Mouse (Mus musculus): ENCODE measurements around the gene Ptprg. TPM values are rescaled to one million over a fixed set of nuclear protein-coding genes. Genes with fewer than 3 reads are reported as not detected.
A peak's percentile ranks its signal among the peaks of the same experiment; 100 is the strongest.

The Ptprg gene
- polyA plus RNA-seq, 1 experiment from 2014 or later: 47.5 TPM

DNA sequence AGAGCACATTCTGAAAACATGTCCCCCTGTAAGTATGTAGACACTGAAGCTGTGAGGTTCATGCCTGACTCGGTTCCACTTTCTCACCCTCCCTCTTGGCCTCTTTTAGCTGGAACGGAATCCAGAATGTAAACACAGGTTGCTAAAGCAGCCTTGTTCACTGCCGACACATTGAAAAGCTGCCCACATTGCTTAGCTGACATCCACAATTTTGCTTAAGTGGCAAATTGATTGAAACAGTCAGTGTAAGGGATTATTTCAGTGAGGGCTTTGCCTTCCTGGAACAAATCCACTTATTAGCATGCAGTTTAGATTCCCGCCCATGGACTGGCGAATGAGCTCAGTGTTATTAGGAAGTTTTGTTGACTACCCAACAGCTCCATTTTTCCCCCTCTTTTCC is 532.8 kb downstream of the Ptprg start:
- peak overlapping the region; percentile 26; the same call in 1 of the 2 replicates for H3K27ac ChIP-seq
- WGBS: 60% methylated on average over 5 of the region's 5 CpGs
- peaks cover 25% of the 10 kb centered on the region for H3K4me1 ChIP-seq (replicated peaks)
- no peak overlapping the region for H3K9ac ChIP-seq
- H3K4me2 ChIP-seq: no peak overlapping the region
- H3K27me3 ChIP-seq: no peaks in the 10 kb centered on the region
- ATAC-seq (ENCODE audit: low FRiP score): no peak
- H3K9me3 ChIP-seq: no peaks in the 10 kb centered on the region
- H3K4me3 ChIP-seq: no peak overlapping the region
- H3K36me3 ChIP-seq: no peaks in the 10 kb centered on the region

DNA sequence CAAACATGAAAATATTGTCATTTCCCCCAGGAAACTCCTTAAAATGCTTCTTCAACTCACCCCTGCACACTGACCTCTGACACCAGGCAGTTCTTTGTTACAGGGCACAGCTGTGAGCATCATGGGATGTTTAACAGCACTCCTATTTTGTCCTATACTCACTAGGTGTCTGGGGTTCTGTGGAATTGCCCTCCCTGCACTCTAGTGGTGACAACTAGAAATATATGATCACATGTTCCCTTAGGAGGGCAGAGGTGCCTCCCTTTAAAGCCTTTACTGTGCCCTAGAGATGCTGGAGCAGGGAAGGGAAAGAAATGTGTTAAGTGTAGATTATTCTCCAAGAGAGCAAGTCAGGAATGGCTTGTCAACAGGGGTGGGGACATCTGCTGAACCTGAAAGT is 536.6 kb downstream of the Ptprg start:
- Histone ChIP-seq H3K4me3 (no peak overlapping the region), H3K27me3 (no peaks in the 10 kb centered on the region), H3K4me2 (no peak overlapping the region), H3K27ac (no peak overlapping the region), H3K9ac (no peak overlapping the region), H3K36me3 (no peaks in the 10 kb centered on the region), H3K4me1 (replicated peaks) (peaks cover 11% of the 10 kb centered on the region; the same call in 1 of the 2 replicates), H3K9me3 (no peaks in the 10 kb centered on the region)
- no peak for ATAC-seq (ENCODE audit: low FRiP score)

DNA sequence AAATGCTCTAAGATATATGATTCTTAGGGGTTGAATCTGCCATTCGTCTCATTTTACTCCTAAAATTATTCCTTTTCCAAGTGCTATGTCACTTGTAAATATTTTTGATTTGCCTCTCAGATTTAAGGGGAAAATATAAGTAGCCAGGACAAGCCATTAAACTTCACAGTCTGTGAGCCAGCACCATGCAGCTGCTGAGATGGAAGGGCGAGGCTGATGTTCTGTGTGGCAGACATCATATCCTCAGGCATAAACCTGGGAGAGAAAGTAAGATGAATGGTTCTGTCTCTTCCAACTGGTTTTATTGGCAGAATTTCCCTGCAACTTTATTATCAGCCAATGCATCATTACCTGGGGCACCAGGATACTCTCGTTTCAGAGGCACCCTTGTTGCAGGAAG is 538.4 kb downstream of the Ptprg start:
- no peaks in the 10 kb centered on the region for H3K9me3 ChIP-seq
- no peak for ATAC-seq (ENCODE audit: low FRiP score)
- no peak overlapping the region for H3K27ac ChIP-seq
- no peaks in the 10 kb centered on the region for H3K4me1 ChIP-seq (replicated peaks)
- H3K9ac ChIP-seq: no peak overlapping the region
- 76% methylated on average over 3 of the region's 3 CpGs for WGBS
- no peak overlapping the region for H3K4me3 ChIP-seq
- no peaks in the 10 kb centered on the region for H3K36me3 ChIP-seq
- no peak overlapping the region for H3K4me2 ChIP-seq
- H3K27me3 ChIP-seq: no peaks in the 10 kb centered on the region

- no peaks in the 10 kb centered on the region; the same call in 1 of the 2 replicates for H3K4me1 ChIP-seq (replicated peaks)
- no peak for ATAC-seq (ENCODE audit: low FRiP score)
- 84% methylated on average over 12 of the region's 12 CpGs for WGBS
Observed at GRCm38 (mm10) chr14:12099390-12100333, 546.3 kb downstream of the Ptprg start.

DNA sequence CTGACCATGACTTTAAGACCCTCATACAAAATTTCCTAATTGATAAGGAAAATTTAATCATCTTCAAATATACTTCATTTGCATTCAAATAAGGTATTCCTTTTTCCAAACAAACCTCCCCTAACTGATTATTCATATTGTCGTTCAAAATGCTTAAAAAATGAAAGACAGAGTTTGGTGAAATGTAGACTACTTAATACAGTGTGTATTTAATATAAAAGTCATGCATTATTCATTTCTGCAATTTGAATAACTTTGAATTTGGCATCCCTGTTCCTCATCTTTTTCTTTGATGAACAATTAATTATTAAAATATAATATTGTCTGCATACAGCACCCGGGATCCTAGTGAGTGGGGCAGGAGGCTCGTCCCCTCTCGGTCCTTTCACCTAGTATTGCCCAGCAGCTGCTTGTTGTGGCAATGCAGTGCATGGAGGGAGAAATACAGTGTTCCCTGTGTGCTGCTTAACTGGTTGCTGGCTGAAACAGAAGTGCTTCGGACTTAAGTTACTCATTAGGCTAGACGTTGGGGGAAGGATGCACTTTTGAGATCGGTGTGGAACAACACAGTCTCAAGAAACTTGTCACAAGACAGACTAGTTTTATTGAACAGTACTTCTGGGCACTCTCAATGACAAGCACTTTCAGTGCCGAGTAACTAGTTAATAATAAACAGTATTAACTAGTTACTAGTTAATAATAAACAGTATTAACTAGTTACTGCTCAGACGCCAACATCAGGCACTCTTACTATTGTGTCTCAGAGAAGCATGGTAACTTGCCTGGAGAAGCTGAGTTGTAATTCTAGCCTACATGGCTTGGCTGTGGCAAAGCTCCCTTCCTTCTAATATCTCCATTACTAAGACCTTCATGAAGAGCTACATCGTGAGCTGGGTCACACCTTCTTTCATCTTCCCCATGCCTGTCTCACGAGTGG is 549.3 kb downstream of the Ptprg start:
- no peaks in the 10 kb centered on the region; the same call in 1 of the 2 replicates for H3K4me1 ChIP-seq (replicated peaks)
- H3K9me3 ChIP-seq: no peaks in the 10 kb centered on the region
- no peak overlapping the region for H3K4me3 ChIP-seq
- ATAC-seq (ENCODE audit: low FRiP score): no peak
- no peak overlapping the region for H3K27ac ChIP-seq
- no peak overlapping the region for H3K4me2 ChIP-seq
- H3K36me3 ChIP-seq: no peaks in the 10 kb centered on the region
- H3K27me3 ChIP-seq: no peaks in the 10 kb centered on the region
- 73% methylated on average over 11 of the region's 11 CpGs for WGBS
- no peak overlapping the region for H3K9ac ChIP-seq

More at GRCm38 (mm10) chr14:12099390-12100333, 546.3 kb downstream of the Ptprg start:
- Histone ChIP-seq H3K9ac (no peak overlapping the region), H3K4me3 (no peak overlapping the region), H3K9me3 (no peaks in the 10 kb centered on the region), H3K27ac (no peak overlapping the region), H3K36me3 (no peaks in the 10 kb centered on the region), H3K27me3 (no peaks in the 10 kb centered on the region), H3K4me2 (no peak overlapping the region)

- 87% methylated on average over 12 of the region's 12 CpGs for WGBS
- no peak for ATAC-seq (ENCODE audit: low FRiP score)
- Histone ChIP-seq H3K4me2 (no peak overlapping the region), H3K4me1 (replicated peaks) (no peaks in the 10 kb centered on the region; the same call in 1 of the 2 replicates), H3K36me3 (no peaks in the 10 kb centered on the region), H3K27ac (no peak overlapping the region), H3K4me3 (no peak overlapping the region), H3K9me3 (no peaks in the 10 kb centered on the region), H3K9ac (no peak overlapping the region), H3K27me3 (no peaks in the 10 kb centered on the region)
Observed at GRCm38 (mm10) chr14:12104297-12105155, 551.2 kb downstream of the Ptprg start.

GRCm38 (mm10) chr14:12105156-12105430 is 551.8 kb downstream of the Ptprg start:
- H3K4me1 ChIP-seq (replicated peaks): no peaks in the 10 kb centered on the region; the same call in 1 of the 2 replicates
- no peaks in the 10 kb centered on the region for H3K36me3 ChIP-seq
- ATAC-seq (ENCODE audit: low FRiP score): no peak
- whole genome bisulfite sequencing: 82% methylated on average over 2 of the region's 2 CpGs
- no peaks in the 10 kb centered on the region for H3K9me3 ChIP-seq
- H3K4me2 ChIP-seq: no peak overlapping the region
- H3K27me3 ChIP-seq: no peaks in the 10 kb centered on the region
- no peak overlapping the region for H3K9ac ChIP-seq
- H3K27ac ChIP-seq: no peak overlapping the region
- H3K4me3 ChIP-seq: no peak overlapping the region

GRCm38 (mm10) chr14:12105593-12105992 is 552.3 kb downstream of the Ptprg start:
- Histone ChIP-seq H3K36me3 (no peaks in the 10 kb centered on the region), H3K9me3 (no peaks in the 10 kb centered on the region), H3K27me3 (no peaks in the 10 kb centered on the region), H3K4me3 (no peak overlapping the region), H3K4me1 (replicated peaks) (no peaks in the 10 kb centered on the region; the same call in 1 of the 2 replicates), H3K27ac (no peak overlapping the region), H3K9ac (no peak overlapping the region), H3K4me2 (no peak overlapping the region)
- no peak for ATAC-seq (ENCODE audit: low FRiP score)
- WGBS: 97% methylated on average over 3 of the region's 3 CpGs

- no peaks in the 10 kb centered on the region for H3K4me1 ChIP-seq (replicated peaks)
- 67% methylated on average over 7 of the region's 7 CpGs for WGBS
- no peaks in the 10 kb centered on the region for H3K36me3 ChIP-seq
- ATAC-seq (ENCODE audit: low FRiP score): no peak
- H3K4me2 ChIP-seq: no peak overlapping the region
- H3K4me3 ChIP-seq: no peak overlapping the region
- no peak overlapping the region for H3K27ac ChIP-seq
- no peaks in the 10 kb centered on the region for H3K9me3 ChIP-seq
- no peaks in the 10 kb centered on the region for H3K27me3 ChIP-seq
- no peak overlapping the region for H3K9ac ChIP-seq
Observed at GRCm38 (mm10) chr14:12107459-12107858, 554.1 kb downstream of the Ptprg start.

- Histone ChIP-seq H3K9me3 (no peaks in the 10 kb centered on the region), H3K36me3 (no peaks in the 10 kb centered on the region), H3K4me1 (replicated peaks) (0 out of 2 replicates have a peak, but pooled peaks cover 3% of the 10 kb centered on the region), H3K4me3 (no peak overlapping the region), H3K9ac (no peak overlapping the region), H3K27ac (no peak overlapping the region), H3K4me2 (no peak overlapping the region), H3K27me3 (no peaks in the 10 kb centered on the region)
- WGBS: 89% methylated on average over 7 of the region's 7 CpGs
- no peak for ATAC-seq (ENCODE audit: low FRiP score)
Observed at GRCm38 (mm10) chr14:12107991-12108390, 554.7 kb downstream of the Ptprg start.

GRCm38 (mm10) chr14:12112548-12113011 is 559.2 kb downstream of the Ptprg start:
- Histone ChIP-seq H3K4me2 (no peak overlapping the region), H3K9me3 (no peaks in the 10 kb centered on the region)
- 58% methylated on average over 2 of the region's 2 CpGs for WGBS

More at GRCm38 (mm10) chr14:12112548-12113011, 559.2 kb downstream of the Ptprg start:
- no peak overlapping the region for H3K4me3 ChIP-seq
- no peak overlapping the region for H3K27ac ChIP-seq
- H3K9ac ChIP-seq: no peak overlapping the region
- no peak for ATAC-seq (ENCODE audit: low FRiP score)
- 0 out of 2 replicates have a peak, but pooled peaks cover 3% of the 10 kb centered on the region for H3K4me1 ChIP-seq (replicated peaks)
- H3K27me3 ChIP-seq: no peaks in the 10 kb centered on the region
- H3K36me3 ChIP-seq: no peaks in the 10 kb centered on the region
